Mouse (Mus musculus) embryo, embryonic 11 days (tissue): Measurements from ENCODE around the gene Foxf1.

Experiments
- DNase-seq: peaks from one replicate; pipeline ENCODE4 v3.0.0-alpha.2; 2015

Gene Foxf1

DNA sequence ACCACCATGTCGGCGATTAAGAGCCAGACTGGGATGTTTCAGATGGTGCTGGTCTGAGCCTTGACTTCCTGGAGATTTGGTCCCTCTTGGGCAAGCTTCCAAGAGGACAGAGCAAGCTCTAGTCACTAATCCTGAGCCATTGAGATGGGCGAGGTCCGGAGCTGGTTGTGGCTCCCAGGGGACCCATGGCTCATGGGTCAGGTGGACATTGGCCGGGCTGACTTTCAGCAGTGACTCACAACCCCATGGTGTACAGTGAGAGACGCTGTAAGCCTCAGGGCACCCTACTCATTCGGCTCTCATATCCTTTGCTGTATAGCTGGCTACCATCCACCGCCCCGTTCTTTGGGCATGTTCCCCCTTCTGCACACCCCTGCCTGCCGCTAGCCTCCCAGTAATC is 49.9 kb downstream of the Foxf1 start:
- DNase-seq, result no peak

DNA sequence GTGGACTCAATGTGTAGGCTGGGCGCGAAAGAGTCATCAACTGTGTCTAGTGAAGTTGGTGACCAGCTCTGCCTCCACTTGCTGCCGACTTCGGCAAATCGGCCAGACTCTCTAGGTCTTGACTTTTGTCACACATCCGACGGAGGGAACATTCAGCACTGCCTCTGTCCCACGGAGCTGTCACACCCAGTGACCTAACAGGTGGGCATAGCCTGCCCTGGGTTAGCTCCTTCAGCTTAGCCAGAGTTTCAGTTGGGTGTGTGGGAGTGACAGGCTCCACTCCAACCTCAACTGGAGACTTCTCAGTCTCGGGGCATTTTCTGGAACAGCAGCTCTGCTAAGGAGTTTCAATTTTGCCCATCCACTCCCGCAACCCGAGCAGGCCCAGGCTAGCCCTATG is 50.3 kb downstream of the Foxf1 start:
- no peak for DNase-seq

DNA sequence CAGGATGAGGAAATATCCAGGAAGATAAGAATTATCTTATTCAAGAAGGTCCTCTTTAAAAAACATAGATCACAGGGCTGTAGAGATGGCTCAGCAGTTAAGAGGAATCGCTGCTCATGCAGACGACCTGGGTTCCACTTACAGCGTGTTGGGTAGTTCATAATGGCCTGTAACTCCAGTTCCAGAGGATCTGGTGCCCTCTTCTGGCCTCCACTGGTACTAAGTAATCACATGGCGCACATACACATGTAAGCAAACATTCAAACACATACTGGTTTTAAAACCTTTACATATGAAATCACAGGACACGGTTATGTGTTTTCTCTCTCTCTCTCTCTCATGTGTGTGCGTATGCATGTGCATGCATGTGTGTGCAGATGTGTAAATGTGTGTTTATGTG is 52.7 kb downstream of the Foxf1 start:
- no peak for DNase-seq
